Mouse (Mus musculus) spleen, adult 2 months (tissue): ENCODE measurements around the gene Exosc5.

Experiments
- CTCF ChIP-seq: fragments of 200-500 bp; IDR thresholded peaks from 2 replicates; pipeline ENCODE4 v1.5.1; 2011; ENCODE audit warnings: mild to moderate bottlenecking, inconsistent platforms; ENCODE audit not compliant: insufficient read depth, insufficient read length, insufficient replicate concordance; ENCODE audit errors: extremely low read depth
- POLR2A ChIP-seq: fragments of 200-500 bp; IDR thresholded peaks from 2 replicates; pipeline ENCODE4 v1.6.1; 2011; ENCODE audit warnings: low read depth, low read length, inconsistent platforms

GRCm38 (mm10) chr7:25639754-25640153, 19.2 kb upstream of the Exosc5 start:
- no peak for TF ChIP-seq CTCF
- TF ChIP-seq POLR2A: no peak
